Mouse (Mus musculus) limb, embryonic 10.5 days (tissue): ENCODE measurements around the gene Epha3. TPM values are rescaled to one million over a fixed set of nuclear protein-coding genes. Genes with fewer than 3 reads are reported as not detected.

ENCODE experiments used
- DNase-seq: peaks from one replicate; pipeline ENCODE4 v3.0.0-alpha.2; 2017; ENCODE audit warnings: low spot score
- H3K27ac ChIP-seq: fragments of 300-500 bp; sonication (generic); 2 replicates; pipeline ENCODE4 v1.5.1; 2016; ENCODE audit warnings: mild to moderate bottlenecking
- H3K27me3 ChIP-seq: fragments of 300-500 bp; sonication (generic); 2 replicates; pipeline ENCODE4 v1.6.1; 2016; ENCODE audit warnings: low read depth, mild to moderate bottlenecking; ENCODE audit not compliant: poor library complexity, severe bottlenecking
- H3K36me3 ChIP-seq: fragments of 300-500 bp; sonication (generic); 2 replicates; pipeline ENCODE4 v1.6.1; 2016; ENCODE audit warnings: mild to moderate bottlenecking, moderate library complexity
- H3K4me1 ChIP-seq: fragments of 300-500 bp; sonication (generic); 2 replicates; pipeline ENCODE4 v1.6.1; 2016
- H3K4me3 ChIP-seq: fragments of 300-500 bp; sonication (generic); 2 replicates; pipeline ENCODE4 v1.5.1; 2016; ENCODE audit warnings: mild to moderate bottlenecking, moderate library complexity
- H3K9me3 ChIP-seq: fragments of 300-500 bp; sonication (generic); replicated peaks from 2 replicates; pipeline ENCODE4 v1.6.1; 2016; ENCODE audit warnings: mild to moderate bottlenecking
- WGBS: fragments of 180-500 bp; shearing (Covaris S2); methylation state at CpG from one replicate; pipeline ENCODE4 v1.1.7; 2016; 5-methylcytosine and 5-hydroxymethylcytosine counted together
- polyA plus RNA-seq: library from polyadenylated mRNA; unstranded; fragments of >200 nt; fragmentation: Nextera tagmentation; extraction: Ambion mirVana; gene quantifications from 2 replicates; pipeline ENCODE4 v1.2.1, GENCODE M21; 2016

Epha3 gene
- polyA plus RNA-seq, 1 experiment from 2014 or later, result 14.2 TPM

GRCm38 (mm10) chr16:63506437-63506836 is 357.5 kb downstream of the Epha3 start:
- Histone ChIP-seq H3K27me3 (no peaks in the 10 kb centered on the region), H3K27ac (no peak overlapping the region), H3K9me3 (no peaks in the 10 kb centered on the region), H3K4me1 (peaks cover 8% of the 10 kb centered on the region; the same call in 1 of the 2 replicates), H3K36me3 (no peaks in the 10 kb centered on the region), H3K4me3 (no peak overlapping the region)
- no peak for DNase-seq
- WGBS, result 67% methylated on average over 2 of the region's 2 CpGs

- Histone ChIP-seq H3K9me3 (no peaks in the 10 kb centered on the region), H3K27ac (no peak overlapping the region), H3K4me3 (no peak overlapping the region), H3K27me3 (no peaks in the 10 kb centered on the region), H3K4me1 (peaks cover 20% of the 10 kb centered on the region), H3K36me3 (no peaks in the 10 kb centered on the region)
- 36% methylated on average over 6 of the region's 6 CpGs for WGBS
- DNase-seq, result peak; percentile 40
These were observed 362.5 kb downstream of the Epha3 start for GRCm38 (mm10) chr16:63501456-63501855.

GRCm38 (mm10) chr16:63500975-63501393 is 363.0 kb downstream of the Epha3 start:
- WGBS, result 73% methylated on average over 4 of the region's 4 CpGs
- Histone ChIP-seq H3K9me3 (no peaks in the 10 kb centered on the region), H3K27me3 (no peaks in the 10 kb centered on the region), H3K4me1 (peaks cover 20% of the 10 kb centered on the region), H3K4me3 (no peak overlapping the region), H3K27ac (no peak overlapping the region), H3K36me3 (no peaks in the 10 kb centered on the region)
- DNase-seq, result no peak
